Mouse (Mus musculus) neural tube, embryonic 13.5 days (tissue): ENCODE data around the gene Jak3. TPM values are rescaled to one million over a fixed set of nuclear protein-coding genes. Genes with fewer than 3 reads are reported as not detected.

Source experiments
- ATAC-seq: fragments of 200-750 bp; cut with Nextera tagmentation; 2 replicates; pipeline ENCODE4 v1.8.0; 2017; ENCODE audit warnings: low read depth, mild to moderate bottlenecking, moderate TSS enrichment, moderate library complexity
- H3K27ac ChIP-seq: fragments of 300-500 bp; sonication (generic); replicated peaks from 2 replicates; pipeline ENCODE4 v1.5.1; 2015; ENCODE audit warnings: moderate library complexity, mild to moderate bottlenecking, inconsistent platforms
- H3K27me3 ChIP-seq: fragments of 300-500 bp; sonication (generic); 2 replicates; pipeline ENCODE4 v1.6.1; 2015; ENCODE audit warnings: mild to moderate bottlenecking, inconsistent platforms
- H3K36me3 ChIP-seq: fragments of 300-500 bp; sonication (generic); 2 replicates; pipeline ENCODE4 v1.6.1; 2015; ENCODE audit warnings: mild to moderate bottlenecking, inconsistent platforms
- H3K4me1 ChIP-seq: fragments of 300-500 bp; sonication (generic); replicated peaks from 2 replicates; pipeline ENCODE4 v1.6.1; 2015; ENCODE audit warnings: inconsistent platforms
- H3K4me2 ChIP-seq: fragments of 300-500 bp; sonication (generic); 2 replicates; pipeline ENCODE4 v1.6.1; 2015; ENCODE audit warnings: inconsistent platforms, mild to moderate bottlenecking, moderate library complexity
- H3K4me3 ChIP-seq: fragments of 300-500 bp; sonication (generic); 2 replicates; pipeline ENCODE4 v1.5.1; 2015; ENCODE audit warnings: mild to moderate bottlenecking, inconsistent platforms
- H3K9ac ChIP-seq: fragments of 300-500 bp; sonication (generic); 2 replicates; pipeline ENCODE4 v1.6.1; 2015; ENCODE audit warnings: moderate library complexity, mild to moderate bottlenecking, inconsistent platforms
- H3K9me3 ChIP-seq: fragments of 300-500 bp; sonication (generic); 2 replicates; pipeline ENCODE4 v1.6.1; 2016; ENCODE audit warnings: inconsistent platforms
- WGBS: fragments of 180-500 bp; shearing (Covaris S2); methylation state at CpG from one replicate; pipeline ENCODE4 v1.1.7; 2015; 5-methylcytosine and 5-hydroxymethylcytosine counted together
- polyA plus RNA-seq: library from polyadenylated mRNA; unstranded; fragments of >200 nt; fragmentation: Nextera tagmentation; extraction: Ambion mirVana; gene quantifications from 2 replicates; pipeline ENCODE4 v1.2.1, GENCODE M21; 2015

Jak3 gene
- polyA plus RNA-seq, 1 experiment from 2014 or later = 3.9 TPM

- peak overlapping the region; percentile 25 for H3K4me3 ChIP-seq
- WGBS = 16% methylated on average over 16 of the region's 16 CpGs
- H3K4me2 ChIP-seq = peak overlapping the region; percentile 51
- H3K9ac ChIP-seq = peak overlapping the region; percentile 58
- H3K27ac ChIP-seq = no peak overlapping the region
- ATAC-seq = no peak
- H3K4me1 ChIP-seq = peaks cover 26% of the 10 kb centered on the region
- no peaks in the 10 kb centered on the region for H3K36me3 ChIP-seq
- H3K27me3 ChIP-seq = peaks cover 93% of the 10 kb centered on the region
- no peaks in the 10 kb centered on the region for H3K9me3 ChIP-seq
Observed at GRCm38 (mm10) chr8:71679116-71679515, 3.0 kb downstream of the Jak3 start.

- Histone ChIP-seq H3K4me1 (peaks cover 26% of the 10 kb centered on the region), H3K4me3 (peak overlapping the region; percentile 25), H3K9me3 (no peaks in the 10 kb centered on the region), H3K27ac (no peak overlapping the region), H3K36me3 (no peaks in the 10 kb centered on the region), H3K27me3 (peaks cover 96% of the 10 kb centered on the region), H3K4me2 (peak overlapping the region; percentile 51), H3K9ac (peak overlapping the region; percentile 58)
- no peak for ATAC-seq
- 5% methylated on average over 46 of the region's 46 CpGs for WGBS
Observed at GRCm38 (mm10) chr8:71679550-71680168, 3.6 kb downstream of the Jak3 start.

GRCm38 (mm10) chr8:71680471-71680870 lies 4.4 kb downstream of the Jak3 start:
- Histone ChIP-seq H3K9ac (no peak overlapping the region), H3K4me1 (peaks cover 28% of the 10 kb centered on the region), H3K4me3 (no peak overlapping the region), H3K27me3 (peaks cover 98% of the 10 kb centered on the region), H3K36me3 (no peaks in the 10 kb centered on the region), H3K27ac (no peak overlapping the region), H3K4me2 (no peak overlapping the region), H3K9me3 (no peaks in the 10 kb centered on the region)
- no peak for ATAC-seq
- 3% methylated on average over 21 of the region's 21 CpGs for WGBS

- Histone ChIP-seq H3K27me3 (peaks cover 99% of the 10 kb centered on the region), H3K4me2 (no peak overlapping the region), H3K9ac (no peak overlapping the region), H3K9me3 (no peaks in the 10 kb centered on the region), H3K27ac (no peak overlapping the region), H3K4me3 (no peak overlapping the region), H3K36me3 (no peaks in the 10 kb centered on the region), H3K4me1 (peaks cover 29% of the 10 kb centered on the region)
- no peak for ATAC-seq
- 4% methylated on average over 18 of the region's 18 CpGs for WGBS
Observed at GRCm38 (mm10) chr8:71681369-71681915, 5.3 kb downstream of the Jak3 start.

GRCm38 (mm10) chr8:71682832-71683231 lies 6.7 kb downstream of the Jak3 start:
- Histone ChIP-seq H3K36me3 (no peaks in the 10 kb centered on the region), H3K9ac (no peak overlapping the region), H3K4me2 (no peak overlapping the region), H3K27me3 (peaks cover 100% of the 10 kb centered on the region), H3K9me3 (no peaks in the 10 kb centered on the region), H3K4me1 (peaks cover 33% of the 10 kb centered on the region), H3K27ac (no peak overlapping the region), H3K4me3 (no peak overlapping the region)
- WGBS = 61% methylated on average over 12 of the region's 12 CpGs
- ATAC-seq = no peak

- no peak overlapping the region for H3K4me2 ChIP-seq
- H3K27me3 ChIP-seq = peaks cover 100% of the 10 kb centered on the region
- no peak for ATAC-seq
- no peak overlapping the region for H3K9ac ChIP-seq
- H3K9me3 ChIP-seq = no peaks in the 10 kb centered on the region
- H3K36me3 ChIP-seq = no peaks in the 10 kb centered on the region
- H3K4me3 ChIP-seq = no peak overlapping the region
- WGBS = 18% methylated on average over 10 of the region's 10 CpGs
- H3K4me1 ChIP-seq = peaks cover 31% of the 10 kb centered on the region
- H3K27ac ChIP-seq = no peak overlapping the region
Observed at GRCm38 (mm10) chr8:71684701-71685100, 8.6 kb downstream of the Jak3 start.

- 7% methylated on average over 29 of the region's 29 CpGs for WGBS
- Histone ChIP-seq H3K4me1 (peaks cover 24% of the 10 kb centered on the region), H3K4me3 (peak overlapping the region; percentile 39), H3K9me3 (no peaks in the 10 kb centered on the region), H3K36me3 (no peaks in the 10 kb centered on the region), H3K4me2 (peak overlapping the region; percentile 58), H3K9ac (peak overlapping the region; percentile 67), H3K27me3 (peaks cover 100% of the 10 kb centered on the region), H3K27ac (no peak overlapping the region)
- peak; percentile 41; the same call in 1 of the 2 replicates for ATAC-seq
Observed at GRCm38 (mm10) chr8:71685573-71685972, 9.5 kb downstream of the Jak3 start.

GRCm38 (mm10) chr8:71686143-71686734 lies 10.1 kb downstream of the Jak3 start:
- Histone ChIP-seq H3K9me3 (no peaks in the 10 kb centered on the region), H3K4me1 (peaks cover 19% of the 10 kb centered on the region), H3K4me3 (peak overlapping the region; percentile 39), H3K27me3 (peaks cover 100% of the 10 kb centered on the region), H3K9ac (peak overlapping the region; percentile 67), H3K27ac (no peak overlapping the region), H3K36me3 (no peaks in the 10 kb centered on the region), H3K4me2 (peak overlapping the region; percentile 58)
- 3% methylated on average over 23 of the region's 23 CpGs for WGBS
- peak; percentile 54 for ATAC-seq

GRCm38 (mm10) chr8:71687616-71688015 lies 11.5 kb downstream of the Jak3 start:
- 6% methylated on average over 8 of the region's 8 CpGs for WGBS

GRCm38 (mm10) chr8:71689028-71689427 lies 12.9 kb downstream of the Jak3 start, which contains the start of gene Insl3:
Gene Insl3 (plus strand): TSS chr8:71689214.
- Histone ChIP-seq H3K4me3 (no peak within 1 kb of the TSS), H3K9ac (no peak within 1 kb of the TSS)

More at GRCm38 (mm10) chr8:71687616-71688015, 11.5 kb downstream of the Jak3 start:
- Histone ChIP-seq H3K9me3 (no peaks in the 10 kb centered on the region), H3K36me3 (no peaks in the 10 kb centered on the region), H3K4me3 (no peak overlapping the region), H3K27me3 (peaks cover 100% of the 10 kb centered on the region), H3K27ac (no peak overlapping the region), H3K4me1 (peaks cover 21% of the 10 kb centered on the region), H3K4me2 (no peak overlapping the region), H3K9ac (no peak overlapping the region)
- ATAC-seq = no peak

GRCm38 (mm10) chr8:71692509-71692908 lies 16.4 kb downstream of the Jak3 start:
- H3K9ac ChIP-seq = no peak overlapping the region
- H3K9me3 ChIP-seq = no peaks in the 10 kb centered on the region
- no peak overlapping the region for H3K27ac ChIP-seq
- peaks cover 17% of the 10 kb centered on the region for H3K4me1 ChIP-seq
- H3K36me3 ChIP-seq = no peaks in the 10 kb centered on the region
- H3K27me3 ChIP-seq = peaks cover 97% of the 10 kb centered on the region
- no peak overlapping the region for H3K4me2 ChIP-seq
- ATAC-seq = no peak
- 4% methylated on average over 30 of the region's 30 CpGs for WGBS
- H3K4me3 ChIP-seq = 0 out of 2 replicates have a peak overlapping the region, but pooled peaks have one; percentile 2

More at GRCm38 (mm10) chr8:71689028-71689427, 12.9 kb downstream of the Jak3 start, which contains the start of gene Insl3:
- H3K4me2 ChIP-seq = no peak within 1 kb of the TSS
- no peak for ATAC-seq
- peaks cover 33% of the 10 kb centered on the region for H3K4me1 ChIP-seq
- peaks cover 100% of the 10 kb centered on the region for H3K27me3 ChIP-seq
- H3K9me3 ChIP-seq = no peaks in the 10 kb centered on the region
- no peaks in the 10 kb centered on the region for H3K36me3 ChIP-seq
- WGBS = 4% methylated on average over 33 of the region's 33 CpGs
- H3K27ac ChIP-seq = no peak within 1 kb of the TSS
